8 mouse cellular contexts compared by ENCODE assay signal in the genomic region with DNA sequence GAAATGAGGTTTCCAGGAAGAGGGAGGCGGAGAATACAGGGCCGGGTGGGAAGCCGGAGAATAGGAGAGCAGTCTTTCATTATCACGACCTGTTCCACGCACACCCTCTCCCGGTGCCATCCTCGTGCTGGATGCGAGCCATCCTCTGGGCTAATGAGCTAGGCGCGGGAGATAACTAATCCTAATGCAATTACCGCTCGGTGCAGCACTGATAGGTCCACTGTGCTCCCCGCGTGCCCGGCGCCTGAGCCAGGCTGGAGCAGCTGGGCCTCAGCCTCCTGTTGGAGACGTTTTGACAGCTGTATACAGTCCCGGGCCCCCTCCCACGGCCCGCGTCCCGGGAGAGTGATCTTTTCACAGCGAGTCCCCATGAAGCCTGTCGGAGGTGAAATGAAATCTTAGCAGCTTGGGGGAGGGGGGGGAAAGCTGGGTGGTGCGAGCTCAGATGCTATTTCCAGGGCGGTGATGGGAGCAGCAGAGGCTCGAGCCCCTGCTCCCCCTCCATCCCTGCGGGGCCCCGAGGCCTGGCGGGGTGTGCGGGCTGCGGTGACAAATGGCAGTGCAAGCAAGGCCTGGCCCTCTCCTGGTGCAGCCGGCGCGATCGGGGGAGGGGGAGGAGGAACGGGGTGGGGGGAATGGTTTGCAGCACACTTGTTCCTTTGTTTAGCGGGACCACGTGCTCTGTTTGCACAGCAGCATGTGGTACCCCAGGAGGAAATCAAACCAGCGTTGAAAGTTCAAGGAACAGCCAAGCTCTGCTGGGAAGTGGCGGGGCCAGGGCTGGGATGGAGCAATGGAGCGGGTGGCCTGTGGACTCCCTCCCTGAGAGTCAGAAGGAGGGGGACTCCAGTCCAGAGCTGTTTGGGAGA.
DNase-seq lines count a peak whose midpoint lies in the region; ATAC-seq and TF ChIP-seq lines count a peak whose summit lies in the region.

No protein-coding gene starts in this region.

- TF ChIP-seq POLR2A in small intestine, adult 2 months (IDR thresholded peaks at IDR 0.05; ENCODE audit: low read depth, low read length): no peak

- ATAC-seq in intestine, embryonic 16.5 days: peak; percentile 90

- intact Hi-C loops in left cerebral cortex, postnatal 36 days (cut with DNase I): loop anchor here (2.0 to 5.0 kb wide), 3 partner anchors 60 to 308 kb away; no protein-coding TSS in a partner anchor

- DNase-seq in brain, adult 2 months (ENCODE audit: low read depth, low spot score): peak; percentile 93
- peak; percentile 94 for DNase-seq in embryonic facial prominence, embryonic 10.5 days (ENCODE audit: low spot score)
- peak; percentile 52 to 77 for DNase-seq in gastrocnemius, postnatal 4 days (ENCODE audit: low spot score in 2 of 2)
- DNase-seq in left cerebral cortex, postnatal 36 days (ENCODE audit: low spot score in 2 of 2): peak; percentile 72 to 73
- DNase-seq in midbrain, embryonic 10.5 days (ENCODE audit: low spot score): peak; percentile 90
- DNase-seq in B cell, adult 2 months: no peak

- H3K4me1 ChIP-seq in embryonic facial prominence, embryonic 10.5 days: peaks cover 31% of the 10 kb centered on the region
- peaks cover 19% of the 10 kb centered on the region for H3K4me1 ChIP-seq in intestine, embryonic 16.5 days (ENCODE audit: control insufficient read depth, insufficient read depth, low read length)
- H3K4me1 ChIP-seq in midbrain, embryonic 10.5 days: peaks cover 22% of the 10 kb centered on the region
- H3K4me1 ChIP-seq in small intestine, adult 2 months (ENCODE audit: control insufficient read depth, insufficient read depth, insufficient read length, low read length): peaks cover 4% of the 10 kb centered on the region; the same call in 1 of the 2 replicates

- no peaks in the 10 kb centered on the region for H3K9me3 ChIP-seq in embryonic facial prominence, embryonic 10.5 days
- H3K9me3 ChIP-seq in intestine, embryonic 16.5 days (ENCODE audit: control insufficient read depth, low read length): no peaks in the 10 kb centered on the region
- H3K9me3 ChIP-seq in midbrain, embryonic 10.5 days (replicated peaks): no peaks in the 10 kb centered on the region

- H3K27me3 ChIP-seq in embryonic facial prominence, embryonic 10.5 days (replicated peaks; ENCODE audit: low read depth, poor library complexity, severe bottlenecking): no peaks in the 10 kb centered on the region
- no peaks in the 10 kb centered on the region for H3K27me3 ChIP-seq in intestine, embryonic 16.5 days (replicated peaks; ENCODE audit: control insufficient read depth, insufficient read depth, low read length)
- H3K27me3 ChIP-seq in midbrain, embryonic 10.5 days (ENCODE audit: low read depth, poor library complexity, severe bottlenecking): 0 out of 2 replicates have a peak, but pooled peaks cover 8% of the 10 kb centered on the region
- peaks cover 4% of the 10 kb centered on the region for H3K27me3 ChIP-seq in small intestine, adult 2 months (ENCODE audit: control insufficient read depth, insufficient read depth, low read length)

- WGBS in embryonic facial prominence, embryonic 10.5 days: 2% methylated on average over 42 of the region's 42 CpGs
- WGBS in intestine, embryonic 16.5 days: 1% methylated on average over 42 of the region's 42 CpGs
- WGBS in midbrain, embryonic 10.5 days: 3% methylated on average over 42 of the region's 42 CpGs
- 2% methylated on average over 42 of the region's 42 CpGs for WGBS in small intestine, adult 2 months

- H3K4me2 ChIP-seq in intestine, embryonic 16.5 days (ENCODE audit: low read depth, low read length): peak overlapping the region; percentile 82

- peak overlapping the region; percentile 97 for H3K27ac ChIP-seq in embryonic facial prominence, embryonic 10.5 days (replicated peaks)
- peak overlapping the region; percentile 85 for H3K27ac ChIP-seq in intestine, embryonic 16.5 days (ENCODE audit: low read length)
- peak overlapping the region; percentile 96 for H3K27ac ChIP-seq in midbrain, embryonic 10.5 days (replicated peaks)
- peak overlapping the region; percentile 58; the same call in 1 of the 2 replicates for H3K27ac ChIP-seq in small intestine, adult 2 months (ENCODE audit: insufficient read depth, low read depth, low read length)

- no peak for TF ChIP-seq CTCF in small intestine, adult 2 months (IDR thresholded peaks at IDR 0.05; ENCODE audit: extremely low read depth, insufficient read length, insufficient replicate concordance, low read depth, low read length)

- peak overlapping the region; percentile 48 for H3K4me3 ChIP-seq in embryonic facial prominence, embryonic 10.5 days
- peak overlapping the region; percentile 34 for H3K4me3 ChIP-seq in intestine, embryonic 16.5 days (ENCODE audit: low read length)
- peak overlapping the region; percentile 50 for H3K4me3 ChIP-seq in midbrain, embryonic 10.5 days
- peak overlapping the region; percentile 52 for H3K4me3 ChIP-seq in small intestine, adult 2 months (ENCODE audit: low read depth, low read length)

- H3K36me3 ChIP-seq in embryonic facial prominence, embryonic 10.5 days (replicated peaks): no peaks in the 10 kb centered on the region
- no peaks in the 10 kb centered on the region for H3K36me3 ChIP-seq in intestine, embryonic 16.5 days (ENCODE audit: control insufficient read depth, insufficient read depth, low read length)
- no peaks in the 10 kb centered on the region for H3K36me3 ChIP-seq in midbrain, embryonic 10.5 days
- no peaks in the 10 kb centered on the region for H3K36me3 ChIP-seq in small intestine, adult 2 months (ENCODE audit: control insufficient read depth, insufficient read depth, low read length)

- peak overlapping the region; percentile 62 for H3K9ac ChIP-seq in intestine, embryonic 16.5 days (ENCODE audit: low read depth, low read length)

Comparison
In these comparisons a context has a peak if more than half of its experiments do, and no peak if none do; other contexts are left out.
1. DNase-seq: peak in brain, adult 2 months (single experiment), embryonic facial prominence, embryonic 10.5 days (single experiment), gastrocnemius, postnatal 4 days (2 of 2), left cerebral cortex, postnatal 36 days (2 of 2) and midbrain, embryonic 10.5 days (single experiment); none in B cell, adult 2 months (0 of 2).
2. Peak in every context shown above with its lines, with median percentiles within 50 percentile points of each other: H3K27ac ChIP-seq and H3K4me3 ChIP-seq.